Mouse (Mus musculus) regulatory T cell (primary cell): ENCODE measurements at regions not wholly inside any gene's neighbourhood (a gene's known extent, or its start where the extent isn't known, plus 50 kb on each side); places are given as distances from the start of the nearest gene placed in this dataset.

Source experiments
- in situ Hi-C: fragments of 300-600 bp; cut with MboI, MseI; formaldehyde crosslinking; loops from one replicate; pipeline ENCODE4 v1.15.1; 2025; ENCODE audit warnings: high pct_unique_total_duplicates

- in situ Hi-C loops = no loop called here
Observed at GRCm38 (mm10) chr17:4791873-4792272, 202.3 kb upstream of the Arid1b start.

DNA sequence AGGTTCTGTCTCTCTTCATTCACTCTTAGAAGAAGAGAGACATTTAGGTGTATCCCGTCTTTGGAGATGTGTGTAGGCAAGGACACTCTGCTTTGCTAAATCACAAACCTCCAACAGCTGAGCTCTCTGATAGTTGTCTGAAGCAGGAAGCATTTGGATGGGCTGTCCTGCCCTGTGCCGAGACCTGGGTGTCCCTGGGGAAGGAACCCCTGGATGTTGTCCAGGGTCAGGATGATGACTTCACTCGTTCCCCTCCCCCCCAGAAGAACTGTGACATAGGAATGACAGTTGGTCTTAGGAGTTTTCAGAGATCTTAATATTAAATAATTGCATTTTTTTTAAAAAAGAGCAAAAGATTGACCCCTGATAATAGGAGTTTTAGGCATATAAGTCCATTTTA lies 197.9 kb upstream of the Arid1b start:
- in situ Hi-C loops = no loop called here

DNA sequence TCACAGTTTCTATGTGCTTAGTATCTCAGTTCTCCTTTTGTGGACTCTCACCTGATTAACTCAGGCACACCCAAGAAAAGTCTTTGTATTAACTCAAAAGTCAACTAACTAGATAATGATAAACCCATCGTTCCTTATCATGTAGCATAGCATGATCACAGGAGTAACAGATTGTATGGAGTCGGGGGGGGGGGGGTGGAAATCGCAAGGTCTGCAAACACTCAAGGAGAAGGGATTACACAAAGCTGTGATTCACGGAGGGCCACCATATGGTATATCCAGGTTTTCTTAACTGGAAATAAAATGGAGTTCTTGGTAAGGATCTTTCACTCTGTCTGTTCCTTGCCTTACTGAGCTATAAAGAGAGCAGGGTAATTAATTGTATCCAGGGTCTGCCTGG lies 190.1 kb upstream of the Arid1b start:
- in situ Hi-C loops = no loop called here

DNA sequence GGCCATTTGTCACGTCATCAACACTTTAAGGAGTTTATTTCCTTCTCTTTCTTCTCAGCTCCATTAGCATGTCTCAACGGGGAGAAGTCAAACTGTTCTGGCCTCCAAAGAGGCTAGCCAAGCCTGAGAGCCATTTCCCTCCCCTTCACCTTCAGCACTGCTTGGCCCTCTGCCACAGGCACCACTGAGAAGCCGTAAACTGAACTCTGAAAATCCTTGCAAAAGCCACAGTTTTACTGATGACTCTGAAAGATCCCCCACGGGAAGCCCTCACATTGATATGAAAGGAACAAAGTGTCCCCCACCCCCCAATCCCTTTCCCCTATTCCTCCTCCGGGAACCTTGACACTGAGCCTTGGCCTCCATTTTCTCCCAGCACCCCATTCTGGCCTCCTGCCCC lies 188.1 kb upstream of the Arid1b start:
- in situ Hi-C loops = no loop called here

GRCm38 (mm10) chr17:4808926-4809325 lies 185.2 kb upstream of the Arid1b start:
- in situ Hi-C loops = no loop called here

- in situ Hi-C loops = no loop called here
Observed at GRCm38 (mm10) chr17:4813232-4813631, 180.9 kb upstream of the Arid1b start.

DNA sequence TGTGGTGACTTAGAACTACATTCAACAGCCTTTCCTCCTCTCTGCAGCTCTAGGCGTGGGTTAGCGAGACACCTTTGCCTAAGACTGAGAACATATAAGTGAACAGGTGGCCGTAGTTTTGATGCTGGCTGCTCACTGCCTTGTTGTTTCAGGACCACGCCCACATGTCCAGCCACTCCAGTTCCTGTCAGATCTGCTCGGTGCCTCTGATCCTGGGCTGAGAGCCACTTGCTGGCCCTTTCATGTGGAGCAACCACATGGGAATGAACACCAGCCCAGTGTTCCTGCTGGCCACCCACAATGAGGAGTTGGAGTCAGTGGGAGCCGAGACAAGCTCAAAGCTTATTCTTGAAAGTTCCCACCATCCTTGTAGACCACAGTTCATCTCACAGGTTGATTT lies 180.5 kb upstream of the Arid1b start:
- in situ Hi-C loops = no loop called here

GRCm38 (mm10) chr17:4825221-4825895 lies 168.8 kb upstream of the Arid1b start:
- in situ Hi-C loops = no loop called here

GRCm38 (mm10) chr17:4834065-4834464 lies 160.1 kb upstream of the Arid1b start:
- in situ Hi-C loops = no loop called here

GRCm38 (mm10) chr17:4834571-4834970 lies 159.6 kb upstream of the Arid1b start:
- in situ Hi-C loops = no loop called here

DNA sequence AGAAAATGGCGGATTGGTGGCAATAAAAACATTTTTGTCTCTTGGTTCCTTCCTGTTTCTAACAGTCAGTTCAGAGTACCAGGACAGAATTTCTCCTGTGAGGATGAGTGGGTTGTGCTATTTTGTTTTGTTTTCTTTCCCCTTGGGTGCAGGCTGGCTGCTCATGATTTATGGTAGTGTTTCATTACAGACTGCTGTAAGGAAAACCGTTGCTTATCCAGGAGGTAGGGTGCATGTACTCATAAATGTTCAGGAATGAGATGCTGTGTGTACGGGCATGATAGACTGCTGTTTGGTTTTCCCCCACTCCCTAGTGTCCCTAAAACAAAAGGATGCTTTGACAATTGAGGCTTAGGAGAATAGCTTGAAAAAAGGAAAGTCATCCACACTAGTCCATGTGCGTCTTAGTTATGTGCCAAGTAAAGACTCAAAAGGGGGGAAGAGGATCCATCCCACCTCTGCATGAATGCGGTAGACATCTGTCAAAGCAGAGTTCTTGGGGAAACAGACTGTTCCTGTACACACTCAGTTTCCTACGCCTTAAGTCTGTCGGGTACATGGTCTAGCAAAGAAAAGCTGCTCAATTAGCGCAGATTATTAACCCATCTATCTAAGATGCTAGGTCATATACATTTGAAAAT lies 158.9 kb upstream of the Arid1b start:
- in situ Hi-C loops = no loop called here

DNA sequence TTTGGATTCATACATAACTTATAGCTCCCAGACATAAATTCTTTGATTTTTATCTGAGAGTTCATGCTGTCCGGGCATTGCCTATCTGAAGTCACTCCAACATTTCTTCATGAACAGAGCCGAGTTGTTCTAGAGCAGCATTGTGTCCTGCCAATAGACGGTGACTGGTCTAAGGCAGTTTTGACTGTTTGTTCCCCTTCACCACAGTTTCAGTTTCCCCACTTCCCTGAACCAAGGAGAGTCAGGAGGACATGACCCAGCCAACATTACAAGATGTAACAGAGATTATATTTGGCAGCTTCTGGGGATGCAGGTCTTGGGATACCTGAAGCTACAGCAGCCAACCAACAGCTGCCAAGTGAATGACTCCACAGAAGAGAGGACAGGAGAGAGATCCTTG lies 154.0 kb upstream of the Arid1b start:
- in situ Hi-C loops = no loop called here

DNA sequence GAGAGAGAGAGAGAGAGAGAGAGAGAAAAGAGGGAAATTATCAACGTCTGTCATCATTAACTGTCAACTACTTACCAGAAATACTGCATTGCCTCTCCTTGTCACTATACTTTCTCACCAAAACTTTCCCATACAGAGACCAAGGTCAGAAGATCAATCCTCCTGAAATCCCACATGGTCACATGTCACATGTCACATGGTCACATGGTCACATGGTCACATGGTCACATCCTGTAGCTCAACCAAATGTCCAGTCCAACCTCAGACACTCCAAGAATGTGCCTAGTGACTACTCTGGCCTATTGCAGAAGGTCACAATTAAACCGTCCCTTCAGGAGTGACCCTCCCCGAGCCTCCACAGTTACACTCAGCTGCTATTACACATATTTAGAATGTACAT lies 135.8 kb upstream of the Arid1b start:
- in situ Hi-C loops = no loop called here

GRCm38 (mm10) chr17:4864901-4865300 lies 129.2 kb upstream of the Arid1b start:
- in situ Hi-C loops = no loop called here

DNA sequence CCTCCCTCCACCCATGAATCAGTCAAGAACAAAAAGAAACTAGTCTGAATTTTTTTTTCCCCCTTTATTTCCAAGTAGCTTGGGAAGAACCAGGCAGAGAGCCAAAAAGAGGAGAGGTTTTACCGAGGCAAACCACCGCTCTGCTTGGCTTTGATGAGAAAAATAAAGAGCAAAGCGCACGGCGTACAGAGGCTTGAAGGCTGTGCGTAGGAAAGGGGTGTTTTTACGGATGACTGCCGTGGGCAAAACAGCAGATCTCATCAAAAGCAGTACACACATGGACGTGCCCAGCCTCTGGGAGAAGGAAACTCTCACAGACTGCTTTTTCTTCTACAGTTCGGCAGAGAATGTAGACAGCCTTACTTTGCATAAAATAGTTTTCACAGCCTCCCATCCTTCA lies 128.5 kb upstream of the Arid1b start:
- in situ Hi-C loops = no loop called here

DNA sequence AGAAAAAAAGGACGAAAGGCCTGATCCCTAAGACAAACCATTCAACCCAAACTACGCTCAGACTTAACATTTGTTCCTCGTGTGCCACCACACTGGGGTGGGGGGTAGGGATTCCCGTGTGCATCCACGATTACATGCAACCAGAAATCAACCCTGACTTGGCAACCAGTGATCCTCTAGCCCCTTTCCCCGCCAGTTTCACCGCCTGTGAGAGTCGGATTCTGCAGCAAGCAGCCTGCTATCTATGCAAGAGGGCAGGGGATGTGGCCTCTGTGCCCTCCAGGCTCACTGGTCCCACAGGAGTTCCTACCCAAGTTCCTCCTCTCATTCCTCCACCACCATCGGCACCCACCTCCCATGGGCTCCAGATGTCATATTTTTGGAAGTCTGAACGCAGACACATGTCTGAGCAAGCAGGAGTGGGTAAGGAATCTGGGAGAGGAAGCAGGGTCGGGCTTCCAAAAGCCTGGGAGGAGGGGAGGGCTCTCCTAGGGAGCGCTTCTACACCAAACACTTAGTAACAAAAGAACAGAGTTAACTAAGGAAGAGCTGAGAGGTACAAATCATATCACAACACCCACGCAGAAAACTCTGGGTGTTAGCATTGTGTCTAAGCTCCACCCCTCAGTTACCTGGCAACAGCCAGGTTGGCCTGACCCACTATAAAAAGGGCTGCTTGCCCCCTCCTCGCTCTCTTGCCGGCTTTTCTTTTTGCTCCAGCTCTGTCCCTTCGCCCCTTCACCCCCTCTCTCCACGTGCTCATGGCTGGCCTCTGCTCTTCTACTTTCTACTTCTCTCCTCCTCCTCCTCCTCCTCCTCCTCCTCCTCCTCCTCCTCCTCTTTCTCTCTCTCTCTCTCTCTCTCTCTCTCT lies 127.9 kb upstream of the Arid1b start:
- in situ Hi-C loops = no loop called here

DNA sequence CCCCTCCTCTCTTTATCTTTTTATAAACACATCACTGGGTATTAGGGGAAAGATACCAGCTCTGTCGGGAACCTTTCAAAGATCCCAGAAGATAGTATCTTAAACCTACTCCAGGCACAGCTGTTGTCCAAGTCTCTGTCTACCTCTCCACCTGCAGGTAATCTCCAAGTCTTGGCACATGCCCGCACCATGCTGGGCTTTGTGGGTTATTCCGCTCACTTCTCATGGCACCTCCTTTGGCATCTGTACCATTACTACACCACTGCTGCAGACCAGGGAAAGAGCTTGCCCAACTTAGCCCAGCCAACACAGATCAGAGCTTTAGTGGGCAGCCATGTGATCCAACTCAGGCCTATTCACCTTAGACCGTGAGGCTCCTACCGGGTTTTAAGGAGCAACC lies 127.0 kb upstream of the Arid1b start:
- in situ Hi-C loops = no loop called here

- in situ Hi-C loops = no loop called here
Observed at GRCm38 (mm10) chr17:4867754-4868445, 126.2 kb upstream of the Arid1b start.

DNA sequence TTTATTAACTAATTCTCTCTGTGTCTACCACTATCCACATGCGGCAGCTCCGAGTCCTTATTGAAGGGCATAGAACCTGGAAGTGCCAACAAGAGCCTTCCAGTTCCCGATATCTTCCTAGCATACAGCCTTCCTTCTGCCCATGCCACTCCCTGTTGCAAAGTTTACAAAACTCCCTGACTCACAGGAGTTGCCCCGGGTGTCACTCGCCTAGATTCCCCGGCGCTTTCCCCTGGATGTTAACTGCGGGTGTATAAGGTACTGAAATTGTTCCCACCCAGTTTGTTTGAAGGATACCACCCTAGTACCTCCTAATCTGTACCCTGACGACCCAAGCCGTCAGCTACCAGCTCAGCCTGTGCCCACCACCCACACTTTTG lies 125.7 kb upstream of the Arid1b start:
- in situ Hi-C loops = no loop called here

DNA sequence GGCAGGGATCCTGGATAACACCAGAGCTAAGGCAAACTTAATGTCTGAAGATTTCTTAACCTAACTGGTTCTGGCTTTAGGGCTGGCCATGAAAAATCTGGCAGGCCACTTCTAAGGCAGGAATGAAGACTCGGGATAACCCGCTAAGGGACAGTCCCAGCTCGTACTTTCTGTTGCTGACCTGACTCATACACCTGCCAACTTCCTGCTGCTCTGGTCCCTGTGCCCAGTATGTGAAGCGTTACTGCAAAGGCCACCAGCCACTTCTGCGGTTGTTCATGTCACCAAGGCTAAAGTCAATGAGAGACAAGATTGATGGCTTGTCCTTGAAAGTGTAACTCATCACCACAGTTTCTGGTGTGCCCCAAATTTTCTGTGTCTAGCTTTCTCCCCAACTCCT lies 125.3 kb upstream of the Arid1b start:
- in situ Hi-C loops = no loop called here

GRCm38 (mm10) chr17:4871267-4871666 lies 122.9 kb upstream of the Arid1b start:
- in situ Hi-C loops = loop anchor here (10.0 kb wide), 1 partner anchor 64 kb away; no protein-coding TSS in a partner anchor

DNA sequence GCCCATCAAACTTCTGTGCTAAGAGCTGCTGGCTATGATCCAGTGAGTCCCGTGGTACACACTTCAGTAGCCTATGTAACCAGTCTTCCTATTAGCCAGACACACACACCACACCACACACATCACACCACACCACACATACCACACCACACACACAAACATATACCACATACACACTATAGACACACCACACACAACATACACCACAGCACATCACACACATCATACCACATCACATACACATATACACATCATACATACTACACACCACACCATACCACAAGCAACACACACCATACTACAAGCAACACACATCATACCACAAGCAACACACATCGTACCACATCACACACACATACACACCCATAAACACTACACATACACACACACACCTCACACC lies 119.7 kb upstream of the Arid1b start:
- in situ Hi-C loops = loop anchor here (10.0 kb wide), 1 partner anchor 60 kb away; no protein-coding TSS in a partner anchor
